Mouse (Mus musculus) hindbrain, embryonic 14.5 days (tissue): ENCODE measurements around the gene Galr3. TPM values are rescaled to one million over a fixed set of nuclear protein-coding genes. Genes with fewer than 3 reads are reported as not detected.
A peak's percentile ranks its signal among the peaks of the same experiment; 100 is the strongest.

Source experiments
- ATAC-seq: fragments of 200-750 bp; cut with Nextera tagmentation; 2 replicates; pipeline ENCODE4 v1.8.0; 2017; ENCODE audit warnings: moderate number of reproducible peaks, mild to moderate bottlenecking, moderate TSS enrichment, moderate library complexity; ENCODE audit not compliant: low FRiP score
- DNase-seq: peaks from one replicate; pipeline ENCODE4 v3.0.0-alpha.2; 2015; ENCODE audit warnings: low spot score
- H3K27ac ChIP-seq: fragments of 300-500 bp; sonication (generic); 2 replicates; pipeline ENCODE4 v1.5.1; 2014; ENCODE audit warnings: mild to moderate bottlenecking, moderate library complexity
- H3K27me3 ChIP-seq: fragments of 300-500 bp; sonication (generic); 2 replicates; pipeline ENCODE4 v1.6.1; 2014; ENCODE audit warnings: mild to moderate bottlenecking, low read length, mixed read lengths; ENCODE audit not compliant: control insufficient read depth, insufficient read depth
- H3K36me3 ChIP-seq: fragments of 300-500 bp; sonication (generic); replicated peaks from 2 replicates; pipeline ENCODE4 v1.6.1; 2014; ENCODE audit not compliant: control insufficient read depth, insufficient read depth
- H3K4me1 ChIP-seq: fragments of 300-500 bp; sonication (generic); replicated peaks from 2 replicates; pipeline ENCODE4 v1.6.1; 2014; ENCODE audit warnings: antibody characterized with exemption, low read length, mixed read lengths; ENCODE audit not compliant: control insufficient read depth, insufficient read depth
- H3K4me2 ChIP-seq: fragments of 300-500 bp; sonication (generic); replicated peaks from 2 replicates; pipeline ENCODE4 v1.6.1; 2014; ENCODE audit warnings: mild to moderate bottlenecking, moderate library complexity
- H3K4me3 ChIP-seq: fragments of 300-500 bp; sonication (generic); replicated peaks from 2 replicates; pipeline ENCODE4 v1.5.1; 2014; ENCODE audit warnings: mild to moderate bottlenecking, low read length
- H3K9ac ChIP-seq: fragments of 300-500 bp; sonication (generic); 2 replicates; pipeline ENCODE4 v1.6.1; 2014
- H3K9me3 ChIP-seq: fragments of 300-500 bp; sonication (generic); 2 replicates; pipeline ENCODE4 v1.6.1; 2016; ENCODE audit warnings: low read length; ENCODE audit not compliant: control insufficient read depth
- WGBS: fragments of 180-500 bp; shearing (Covaris S2); extraction: QIAGEN DNeasy Blood & Tissue Kit; methylation state at CpG from one replicate; pipeline ENCODE4 v1.1.7; 2014; 5-methylcytosine and 5-hydroxymethylcytosine counted together
- microRNA-seq: library from miRNA; unstranded; fragments of <30 nt; microRNA quantifications from one replicate; pipeline ENCODE4, GENCODE M21; 2016
- polyA plus RNA-seq: library from polyadenylated mRNA; unstranded; fragments of >200 nt; fragmentation: Nextera tagmentation; extraction: Ambion mirVana; gene quantifications from 2 replicates; pipeline ENCODE4 v1.2.1, GENCODE M21; 2014

The Galr3 gene
- polyA plus RNA-seq, 1 experiment from 2014 or later, result not detected

- Histone ChIP-seq H3K27me3 (no peaks in the 10 kb centered on the region), H3K9ac (peak overlapping the region; percentile 79), H3K4me1 (peaks cover 15% of the 10 kb centered on the region), H3K9me3 (no peaks in the 10 kb centered on the region), H3K4me3 (peak overlapping the region; percentile 84), H3K4me2 (peak overlapping the region; percentile 66), H3K27ac (peak overlapping the region; percentile 78; the same call in 1 of the 2 replicates), H3K36me3 (peaks cover 31% of the 10 kb centered on the region)
- DNase-seq (no peak), ATAC-seq (no peak)
- WGBS, result 47% methylated on average over 10 of the region's 10 CpGs
Observed at GRCm38 (mm10) chr15:79074446-79074845, 32.8 kb downstream of the Galr3 start.

DNA sequence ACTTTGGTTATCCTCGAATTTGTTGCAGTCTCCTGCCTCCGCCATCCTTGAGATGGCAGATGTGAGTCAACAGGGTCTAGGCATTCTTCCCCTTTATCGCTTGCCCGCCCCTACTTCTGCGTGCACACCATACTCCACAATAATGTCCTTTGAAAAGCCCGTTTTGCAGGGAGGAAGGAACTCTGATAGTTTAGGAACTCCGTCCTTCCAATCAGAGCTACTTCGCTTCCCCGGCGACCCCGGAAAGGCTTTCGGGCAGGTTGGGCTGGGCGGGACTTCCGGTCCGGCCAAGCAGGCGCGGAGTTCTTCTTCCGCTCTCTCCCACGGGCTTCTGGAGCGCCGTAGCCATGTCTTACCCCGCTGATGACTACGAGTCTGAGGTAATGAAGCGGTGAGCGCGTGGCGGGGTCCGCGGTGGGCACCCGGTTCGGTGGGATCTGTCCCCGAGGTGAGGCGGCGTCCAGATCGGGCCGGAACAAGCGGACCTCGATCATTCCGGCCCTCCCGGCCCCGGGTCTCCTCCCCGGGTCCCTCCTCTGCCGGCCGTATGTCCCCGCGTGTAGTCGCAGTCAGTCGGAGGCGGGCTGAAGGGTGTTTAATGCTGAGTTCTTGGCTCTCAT is 33.3 kb downstream of the Galr3 start, which contains the start of gene Eif3l:
TSS of gene Eif3l (plus strand) at position 267 of the 620 bp plus-strand sequence.
- Histone ChIP-seq H3K27me3 (no peaks in the 10 kb centered on the region), H3K9ac (peak within 1 kb of the TSS; percentile 79), H3K27ac (peak within 1 kb of the TSS; percentile 78), H3K4me1 (peaks cover 15% of the 10 kb centered on the region), H3K4me3 (peak within 1 kb of the TSS; percentile 84), H3K36me3 (peaks cover 37% of the 10 kb centered on the region), H3K9me3 (no peaks in the 10 kb centered on the region), H3K4me2 (peak within 1 kb of the TSS; percentile 66)
- WGBS, result under 1% methylated on average over 47 of the region's 49 CpGs
- ATAC-seq (peak; percentile 89), DNase-seq (peak; percentile 84)

DNA sequence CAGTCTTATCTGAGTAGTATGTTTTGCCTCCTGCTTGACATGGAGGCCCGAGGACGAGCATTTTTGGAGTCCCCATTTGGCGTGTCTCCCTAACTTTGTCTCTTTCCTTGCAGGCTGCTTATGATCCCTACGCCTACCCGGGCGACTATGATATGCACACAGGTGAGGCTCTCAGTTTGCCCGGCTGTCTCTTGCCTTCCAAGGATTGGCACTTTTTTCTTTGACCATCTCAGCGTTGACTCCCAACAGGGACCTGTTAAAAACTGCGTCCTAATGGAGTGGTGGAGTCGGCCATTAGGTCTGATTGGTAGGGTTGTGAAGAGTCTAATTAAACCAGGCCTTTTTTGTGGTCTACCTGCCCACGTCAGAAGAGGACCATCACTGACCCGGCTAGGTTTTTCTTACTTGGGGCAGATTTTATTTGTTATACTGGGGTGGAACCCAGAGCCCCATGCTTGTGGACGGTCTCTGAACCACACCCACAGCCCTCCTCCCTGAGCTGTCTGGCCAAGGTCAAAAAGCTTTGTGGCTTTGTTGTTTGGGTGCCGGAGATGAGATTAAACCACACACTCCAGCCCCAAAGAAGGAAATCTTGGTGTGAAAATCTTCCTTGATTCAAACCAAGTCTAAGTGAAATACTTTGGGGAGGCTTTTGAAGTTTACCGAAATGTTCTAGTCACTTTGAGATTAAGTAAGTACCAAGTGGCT is 34.1 kb downstream of the Galr3 start:
- Histone ChIP-seq H3K4me3 (peak overlapping the region; percentile 84), H3K9ac (peak overlapping the region; percentile 79), H3K9me3 (no peaks in the 10 kb centered on the region), H3K27me3 (no peaks in the 10 kb centered on the region), H3K4me1 (peaks cover 15% of the 10 kb centered on the region), H3K4me2 (peak overlapping the region; percentile 66), H3K27ac (no peak overlapping the region), H3K36me3 (peaks cover 43% of the 10 kb centered on the region)
- ATAC-seq, result no peak
- no peak for DNase-seq
- WGBS, result 43% methylated on average over 15 of the region's 15 CpGs

GRCm38 (mm10) chr15:79079567-79079966 is 37.9 kb downstream of the Galr3 start:
- ATAC-seq (no peak), DNase-seq (no peak)
- no peak overlapping the region for H3K4me2 ChIP-seq
- no peak overlapping the region for H3K27ac ChIP-seq
- H3K27me3 ChIP-seq, result no peaks in the 10 kb centered on the region
- peaks cover 9% of the 10 kb centered on the region for H3K4me1 ChIP-seq
- H3K4me3 ChIP-seq, result no peak overlapping the region
- peaks cover 81% of the 10 kb centered on the region for H3K36me3 ChIP-seq
- WGBS, result 97% methylated on average over 7 of the region's 7 CpGs
- H3K9ac ChIP-seq, result no peak overlapping the region
- H3K9me3 ChIP-seq, result no peaks in the 10 kb centered on the region

GRCm38 (mm10) chr15:79092284-79092683 is 50.6 kb downstream of the Galr3 start:
- H3K4me3 ChIP-seq, result no peak overlapping the region
- H3K9ac ChIP-seq, result no peak overlapping the region
- DNase-seq (no peak), ATAC-seq (no peak)
- no peak overlapping the region for H3K27ac ChIP-seq
- peaks cover 88% of the 10 kb centered on the region for H3K36me3 ChIP-seq
- no peaks in the 10 kb centered on the region for H3K4me1 ChIP-seq
- WGBS, result 93% methylated on average over 6 of the region's 6 CpGs
- no peaks in the 10 kb centered on the region for H3K9me3 ChIP-seq
- H3K27me3 ChIP-seq, result no peaks in the 10 kb centered on the region
- H3K4me2 ChIP-seq, result no peak overlapping the region

Small RNAs within 50 kb of the gene (microRNA-seq; reads per million reads assigned to microRNA genes)
- 0.81 reads per million for gene Mir6956

Other genes with a start within 250 kb of the Galr3 start
- gene Card10, start 238.8 kb upstream of the Galr3 start, polyA plus RNA-seq, result 2.5 and 2.6 TPM in 2 replicates
- 10.7 and 11.2 TPM in 2 replicates for gene Cdc42ep1, start 199.3 kb upstream of the Galr3 start, polyA plus RNA-seq
- gene Lgals2, start 186.4 kb upstream of the Galr3 start, polyA plus RNA-seq, result not detected in 2 replicates
- 40.1 and 43.0 TPM in 2 replicates for gene Gga1, start 164.7 kb upstream of the Galr3 start, polyA plus RNA-seq
- gene Gm49510, start 142.2 kb upstream of the Galr3 start, polyA plus RNA-seq, result 0.16 TPM in 1 of 2 replicates, not detected in the other
- 3.7 and 5.5 TPM in 2 replicates for gene Sh3bp1, start 142.1 kb upstream of the Galr3 start, polyA plus RNA-seq
- gene Pdxp, start 128.0 kb upstream of the Galr3 start, polyA plus RNA-seq, result 105 and 121 TPM in 2 replicates
- 117 and 157 TPM in 2 replicates for gene Lgals1, start 115.2 kb upstream of the Galr3 start, polyA plus RNA-seq
- gene Nol12, start 107.0 kb upstream of the Galr3 start, polyA plus RNA-seq, result 57.7 and 59.2 TPM in 2 replicates
- 37.4 and 41.1 TPM in 2 replicates for gene Triobp, start 94.2 kb upstream of the Galr3 start, polyA plus RNA-seq
- 74.8 and 75.7 TPM in 2 replicates for gene H1f0, start 13.4 kb upstream of the Galr3 start, polyA plus RNA-seq
- 42.2 and 53.1 TPM in 2 replicates for gene Ankrd54, start 21.0 kb downstream of the Galr3 start, polyA plus RNA-seq
- 170 and 177 TPM in 2 replicates for gene Eif3l, start 33.3 kb downstream of the Galr3 start, polyA plus RNA-seq
- 12.9 and 14.3 TPM in 2 replicates for gene Micall1, start 67.0 kb downstream of the Galr3 start, polyA plus RNA-seq
- gene Polr2f, start 99.1 kb downstream of the Galr3 start, polyA plus RNA-seq, result 273 and 298 TPM in 2 replicates
- gene 1700088E04Rik, start 99.4 kb downstream of the Galr3 start, polyA plus RNA-seq, result 18.3 and 19.1 TPM in 2 replicates
- 8.9 and 10.3 TPM in 2 replicates for gene Sox10, start 123.4 kb downstream of the Galr3 start, polyA plus RNA-seq
- gene Pick1, start 187.3 kb downstream of the Galr3 start, polyA plus RNA-seq, result 45.8 and 48.2 TPM in 2 replicates
- gene Gm49486, start 187.5 kb downstream of the Galr3 start, polyA plus RNA-seq, result 1.1 TPM in 2 replicates
- 0.90 and 1.2 TPM in 2 replicates for gene Slc16a8, start 212.9 kb downstream of the Galr3 start, polyA plus RNA-seq
- gene Baiap2l2, start 243.7 kb downstream of the Galr3 start, polyA plus RNA-seq, result 2.3 and 2.6 TPM in 2 replicates